Mouse (Mus musculus): ENCODE measurements around the gene Fam3b. TPM values are rescaled to one million over a fixed set of nuclear protein-coding genes. Genes with fewer than 3 reads are reported as not detected.

Fam3b gene
- total RNA-seq, 2 experiments from 2014 or later: 0.36 TPM; not detected in 1

DNA sequence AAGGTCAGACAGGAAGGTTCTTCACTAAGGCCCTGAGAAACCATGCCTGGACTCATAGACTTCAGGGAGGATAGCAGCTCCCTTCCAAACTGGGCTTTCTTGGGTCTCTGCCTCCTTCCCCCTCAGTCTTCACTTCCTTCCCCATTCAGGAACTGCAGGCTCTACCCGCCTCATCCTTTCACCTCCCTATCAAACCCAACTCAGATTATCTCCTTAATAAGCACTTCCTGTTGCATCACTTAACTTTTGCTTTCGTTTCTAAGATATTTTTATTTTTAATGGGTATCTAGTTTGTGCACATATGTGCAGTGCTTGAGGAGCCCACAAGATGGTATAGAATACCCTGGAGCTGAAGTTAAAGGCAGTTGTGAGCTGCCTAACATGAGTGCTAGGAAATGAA is 36.0 kb downstream of the Fam3b start:
- DNase-seq: no peak

DNA sequence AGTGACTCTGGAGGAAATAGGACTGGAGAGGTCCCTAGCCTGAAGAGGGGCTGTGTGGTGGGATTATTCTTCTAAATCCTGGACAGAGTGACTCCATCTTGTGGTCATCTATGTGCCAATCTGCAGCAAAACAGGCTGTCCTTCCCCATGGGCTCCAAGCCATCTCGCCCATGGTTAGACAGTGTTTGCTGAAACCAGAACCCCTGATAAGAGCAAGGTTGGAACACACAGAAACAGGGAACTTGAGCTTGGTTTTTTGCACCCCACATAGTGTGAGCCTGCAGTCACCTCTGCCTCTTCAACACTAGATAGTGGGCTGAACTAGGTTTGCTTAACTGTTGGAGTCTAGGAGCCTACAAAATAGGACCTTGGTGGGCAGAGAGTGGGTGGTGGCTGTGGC is 38.1 kb downstream of the Fam3b start:
- no peak for DNase-seq

GRCm38 (mm10) chr16:97475581-97475980 is 39.0 kb downstream of the Fam3b start:
- peak; percentile 82 for DNase-seq

GRCm38 (mm10) chr16:97474671-97475070 is 39.9 kb downstream of the Fam3b start:
- DNase-seq: no peak

- no peak for DNase-seq
These were observed 46.4 kb downstream of the Fam3b start for GRCm38 (mm10) chr16:97467993-97468791.

- DNase-seq: no peak
These were observed 47.1 kb downstream of the Fam3b start for GRCm38 (mm10) chr16:97467472-97467871.

GRCm38 (mm10) chr16:97466182-97466957 is 48.2 kb downstream of the Fam3b start:
- no peak for DNase-seq

- no peak for DNase-seq
These were observed 52.0 kb downstream of the Fam3b start, which contains the start of gene Mx1 for GRCm38 (mm10) chr16:97462481-97463181. Mx1 (minus strand) TSS chr16:97462907.

DNA sequence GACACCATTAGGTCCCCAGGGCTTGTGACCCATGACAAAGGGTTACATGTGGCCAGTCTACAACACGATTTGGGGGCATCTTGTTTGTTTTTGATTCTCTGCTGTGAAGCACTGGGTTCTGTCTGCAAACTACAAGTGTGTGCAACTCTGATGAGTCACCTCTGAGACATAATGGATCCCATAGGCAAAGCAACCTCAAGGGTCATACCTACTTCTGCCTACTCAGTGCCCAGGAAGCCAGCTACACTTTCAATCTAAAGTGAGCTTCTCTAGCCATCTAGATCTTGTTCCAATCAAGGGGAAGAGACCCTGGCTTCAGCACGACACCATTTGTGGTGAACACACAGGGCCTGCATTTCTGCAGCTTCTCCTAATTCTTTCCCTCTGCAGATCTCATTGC is 53.3 kb downstream of the Fam3b start:
- no peak for DNase-seq

GRCm38 (mm10) chr16:97459831-97460230 is 54.8 kb downstream of the Fam3b start:
- DNase-seq: no peak

DNA sequence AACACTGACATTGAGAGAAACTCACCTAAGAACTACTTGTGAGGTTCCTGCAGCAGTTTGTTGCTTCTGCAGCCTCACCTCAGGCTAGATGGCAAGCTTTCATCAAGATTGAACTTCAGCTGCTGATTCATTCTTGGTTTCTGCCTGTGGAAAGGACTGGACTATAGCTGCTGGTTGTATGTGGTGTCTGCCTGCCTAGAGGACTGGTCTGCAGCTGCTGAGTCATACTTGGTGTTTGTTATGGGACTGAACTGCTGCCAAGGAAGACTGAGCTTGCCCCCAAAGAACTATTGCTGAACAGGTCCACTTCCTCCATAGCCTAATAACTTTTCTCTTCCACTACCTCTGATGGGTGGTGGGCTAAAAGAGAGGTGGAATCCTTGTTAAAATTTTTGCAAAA is 67.2 kb downstream of the Fam3b start:
- no peak for DNase-seq

DNA sequence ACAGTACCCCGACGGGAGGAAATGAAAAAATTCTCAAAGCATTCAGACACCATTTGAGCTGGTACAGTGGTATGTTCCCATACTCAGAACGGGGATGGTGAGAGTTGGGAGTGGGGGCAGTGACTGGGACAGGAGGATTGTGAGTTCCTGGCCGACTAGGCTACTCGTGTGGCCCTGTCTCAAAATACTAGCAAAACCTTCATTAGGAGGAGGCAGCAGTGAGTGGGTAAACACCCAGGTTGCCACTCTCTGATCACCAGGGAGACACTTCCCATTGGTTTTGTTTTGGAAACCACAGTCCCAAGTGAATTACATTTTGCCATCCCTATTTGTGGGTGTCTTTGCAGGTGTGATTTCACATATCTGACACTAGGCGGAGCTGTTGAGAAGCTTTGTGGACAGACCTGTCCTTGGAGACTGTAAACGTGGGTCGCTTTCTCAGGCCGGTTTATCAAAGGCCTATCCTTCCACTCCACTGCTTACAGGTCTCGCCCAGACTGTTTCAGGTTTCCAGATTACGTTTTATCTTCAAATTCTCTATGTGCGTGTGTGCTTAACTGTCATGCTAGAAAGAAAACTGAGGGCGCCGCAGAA is 70.8 kb downstream of the Fam3b start:
- peak; percentile 52 for DNase-seq

DNA sequence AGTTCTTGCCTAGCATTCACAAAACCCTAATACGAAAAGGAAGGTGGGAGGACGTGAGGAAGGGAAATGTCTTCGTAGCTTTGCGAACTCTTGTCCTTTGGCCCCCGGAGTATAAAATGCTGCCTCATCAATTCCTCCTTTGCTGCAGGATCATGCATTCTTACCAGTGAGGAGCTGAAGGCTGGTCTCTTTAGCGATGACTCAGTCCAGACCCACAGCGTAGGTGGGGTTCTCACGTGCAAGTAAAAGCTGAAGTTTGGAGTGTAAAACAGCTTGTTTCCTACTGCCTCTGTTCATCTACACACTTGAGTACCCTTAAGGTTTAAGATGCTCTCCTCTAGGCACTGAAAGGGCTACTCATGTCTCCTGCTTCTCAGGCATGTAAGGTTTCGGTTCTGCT is 72.6 kb downstream of the Fam3b start:
- DNase-seq: no peak

- DNase-seq: no peak
These were observed 76.4 kb downstream of the Fam3b start for GRCm38 (mm10) chr16:97438191-97438590.

- DNase-seq: no peak
These were observed 77.1 kb downstream of the Fam3b start for GRCm38 (mm10) chr16:97437448-97438056.

- no peak for DNase-seq
These were observed 80.4 kb downstream of the Fam3b start for GRCm38 (mm10) chr16:97434206-97434605.

DNA sequence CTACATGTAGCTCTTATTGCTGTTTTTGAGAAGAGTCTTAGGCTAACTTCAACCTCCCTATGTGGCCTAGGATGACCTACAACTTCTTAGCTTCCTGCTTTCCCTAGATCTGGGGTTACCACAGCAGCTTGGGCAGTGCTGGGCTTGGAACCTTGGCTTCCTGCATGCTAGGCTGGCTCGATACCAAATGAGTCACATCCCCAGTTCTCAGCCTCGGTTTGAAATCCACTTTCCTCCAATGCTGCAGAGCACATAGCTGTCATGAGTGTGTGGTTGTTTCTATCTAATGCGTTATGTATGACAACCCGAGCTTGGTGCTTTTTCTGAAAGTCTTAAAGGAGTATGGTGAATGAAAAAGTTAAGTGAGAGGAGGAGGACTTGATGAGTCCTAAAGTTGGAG is 83.3 kb downstream of the Fam3b start:
- peak; percentile 76 for DNase-seq

DNA sequence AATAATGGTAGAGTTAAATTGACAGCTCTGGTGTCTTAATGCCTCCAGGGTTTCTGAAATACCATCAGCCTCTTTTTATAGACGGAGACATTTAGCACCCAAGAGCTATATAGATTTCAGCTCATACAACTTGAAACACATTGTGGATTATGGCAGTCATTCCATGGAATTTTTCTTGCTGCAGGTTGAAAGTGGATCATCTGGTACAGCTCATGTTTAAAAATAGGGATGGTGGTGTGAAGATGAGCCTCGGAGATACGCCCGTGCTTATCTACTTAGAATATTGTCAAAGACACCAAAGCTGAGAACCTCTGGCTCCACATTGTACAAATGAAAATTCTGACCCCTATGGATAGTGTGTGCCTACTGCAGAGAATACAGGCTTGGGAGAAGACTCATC is 84.5 kb downstream of the Fam3b start:
- DNase-seq: no peak

DNA sequence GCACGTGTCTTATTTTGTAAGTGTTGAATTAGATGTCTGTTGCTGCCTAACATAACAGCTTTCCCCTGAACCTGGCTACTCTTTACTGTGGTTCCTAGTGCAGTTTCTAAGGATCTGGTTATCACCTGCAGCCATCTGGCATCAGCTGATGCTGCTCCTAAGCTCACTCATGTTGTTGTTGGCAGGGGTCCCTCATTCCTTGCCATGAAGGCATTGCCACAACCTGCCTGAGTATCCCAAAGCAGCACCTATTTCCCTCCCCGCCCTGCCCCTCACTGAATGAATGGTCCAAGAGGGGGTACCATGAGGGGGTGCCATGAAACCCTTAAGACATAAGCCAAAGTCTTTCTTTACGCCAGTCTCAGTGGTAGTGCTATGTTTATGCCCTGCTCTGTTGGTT is 86.6 kb downstream of the Fam3b start:
- no peak for DNase-seq

DNA sequence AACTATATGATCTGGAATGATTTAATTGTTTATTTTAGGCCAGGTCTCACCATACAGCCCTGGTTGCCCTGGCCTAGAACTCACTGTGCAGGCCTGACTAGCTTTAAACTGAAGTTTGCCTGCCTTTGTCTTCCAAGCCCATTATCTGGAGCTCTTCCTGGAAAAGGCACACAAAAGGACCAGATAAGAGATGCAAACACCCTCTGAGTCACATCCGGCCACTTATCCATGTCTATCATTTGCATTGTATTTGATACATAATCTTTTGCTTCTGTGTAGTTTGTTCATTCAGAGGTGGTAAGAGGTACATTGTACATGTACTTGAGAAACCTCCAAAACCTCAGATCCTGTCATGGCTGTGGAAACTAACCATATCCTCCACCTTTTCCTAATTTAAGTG is 91.0 kb downstream of the Fam3b start:
- no peak for DNase-seq

DNA sequence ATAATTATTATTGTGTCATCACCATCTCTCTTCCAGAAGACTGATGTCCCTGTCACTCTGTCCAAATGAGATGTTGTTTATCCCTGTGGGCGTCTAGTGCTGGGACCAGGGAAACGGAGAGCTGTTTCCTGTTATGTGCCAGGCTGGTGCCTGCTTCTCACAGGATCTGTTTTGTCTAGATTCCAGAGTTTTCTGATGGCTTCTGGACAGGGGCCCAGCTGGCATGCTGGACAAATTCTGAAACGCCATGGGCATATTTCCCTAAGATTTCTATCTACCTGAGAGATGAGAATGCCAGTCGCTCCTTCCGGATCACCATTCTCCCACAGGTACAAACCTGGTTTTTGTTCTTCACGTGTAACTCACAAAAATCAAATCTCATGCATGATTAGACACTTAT is 92.9 kb downstream of the Fam3b start:
- no peak for DNase-seq

Measured in adrenal gland, postnatal 10 days (tissue).